Mouse (Mus musculus) cerebellum, postnatal 25 days (tissue): ENCODE measurements around the gene Pfas.
A peak's percentile ranks its signal among the peaks of the same experiment; 100 is the strongest.
"Not testable (repeated sequence)": the region's sequence is repeated elsewhere in the genome, so short reads cannot be mapped to it uniquely, and the experiment has no call there.

ENCODE experiments used
- DNase-seq, 2 experiments: peaks; one replicate each; pipeline ENCODE4 v3.0.0; 2021; ENCODE audit warnings: mixed read lengths in 2 of 2

The Pfas gene

GRCm38 (mm10) chr11:68968752-68969151, 39.5 kb downstream of the Pfas start:
- peak in 1 of 2 experiments; percentile 17 for DNase-seq

GRCm38 (mm10) chr11:68967337-68968282, 40.6 kb downstream of the Pfas start, which contains the start of gene Slc25a35:
Slc25a35 (plus strand) TSS chr11:68968131.
- DNase-seq = peak; percentile 95 to 96

- DNase-seq = no peak
Measured at GRCm38 (mm10) chr11:68966554-68966953, 41.7 kb downstream of the Pfas start.

- DNase-seq = peak; percentile 60 to 82
Measured at GRCm38 (mm10) chr11:68965845-68966244, 42.4 kb downstream of the Pfas start.

- DNase-seq = no peak
Measured at GRCm38 (mm10) chr11:68965050-68965449, 43.2 kb downstream of the Pfas start.

GRCm38 (mm10) chr11:68963405-68963804, 44.9 kb downstream of the Pfas start:
- no peak for DNase-seq

- not testable (repeated sequence) for DNase-seq
Measured at GRCm38 (mm10) chr11:68962159-68962558, 46.1 kb downstream of the Pfas start.

- DNase-seq = no peak
Measured at GRCm38 (mm10) chr11:68961596-68961995, 46.7 kb downstream of the Pfas start.

GRCm38 (mm10) chr11:68957971-68958370, 50.3 kb downstream of the Pfas start:
- no peak for DNase-seq

- DNase-seq = no peak
Measured at GRCm38 (mm10) chr11:68957308-68957707, 51.0 kb downstream of the Pfas start, which contains the start of gene Arhgef15. Arhgef15 (minus strand) TSS chr11:68957480.

- DNase-seq = no peak
Measured at GRCm38 (mm10) chr11:68956697-68957096, 51.6 kb downstream of the Pfas start.

- DNase-seq = no peak
Measured at GRCm38 (mm10) chr11:68956107-68956506, 52.2 kb downstream of the Pfas start.

GRCm38 (mm10) chr11:68955473-68955872, 52.8 kb downstream of the Pfas start:
- no peak for DNase-seq

- DNase-seq = no peak
Measured at GRCm38 (mm10) chr11:68954408-68954807, 53.9 kb downstream of the Pfas start.

- no peak for DNase-seq
Measured at GRCm38 (mm10) chr11:68953903-68954302, 54.4 kb downstream of the Pfas start.

- peak; percentile 69 to 77 for DNase-seq
Measured at GRCm38 (mm10) chr11:68947542-68947993, 60.7 kb downstream of the Pfas start.

GRCm38 (mm10) chr11:68946806-68947440, 61.3 kb downstream of the Pfas start:
- DNase-seq = peak; percentile 36 to 39

GRCm38 (mm10) chr11:68946001-68946400, 62.3 kb downstream of the Pfas start:
- DNase-seq = no peak

GRCm38 (mm10) chr11:68945245-68945644, 63.0 kb downstream of the Pfas start:
- DNase-seq = no peak

GRCm38 (mm10) chr11:68942731-68943130, 65.5 kb downstream of the Pfas start:
- no peak for DNase-seq

- peak; percentile 19 to 31 for DNase-seq
Measured at GRCm38 (mm10) chr11:68940516-68940915, 67.7 kb downstream of the Pfas start.

- peak; percentile 85 to 88 for DNase-seq
Measured at GRCm38 (mm10) chr11:68939451-68940304, 68.6 kb downstream of the Pfas start.

GRCm38 (mm10) chr11:68936951-68937350, 71.3 kb downstream of the Pfas start:
- not testable (repeated sequence) for DNase-seq
